Mouse (Mus musculus) left cerebral cortex, adult 9 months (tissue): ENCODE measurements around the gene Kif21a.

Experiments
- DNase-seq, 2 experiments: peaks; one replicate each; pipeline ENCODE4 v3.0.0; 2022; ENCODE audit warnings: low spot score in 2 of 2

Kif21a gene

DNA sequence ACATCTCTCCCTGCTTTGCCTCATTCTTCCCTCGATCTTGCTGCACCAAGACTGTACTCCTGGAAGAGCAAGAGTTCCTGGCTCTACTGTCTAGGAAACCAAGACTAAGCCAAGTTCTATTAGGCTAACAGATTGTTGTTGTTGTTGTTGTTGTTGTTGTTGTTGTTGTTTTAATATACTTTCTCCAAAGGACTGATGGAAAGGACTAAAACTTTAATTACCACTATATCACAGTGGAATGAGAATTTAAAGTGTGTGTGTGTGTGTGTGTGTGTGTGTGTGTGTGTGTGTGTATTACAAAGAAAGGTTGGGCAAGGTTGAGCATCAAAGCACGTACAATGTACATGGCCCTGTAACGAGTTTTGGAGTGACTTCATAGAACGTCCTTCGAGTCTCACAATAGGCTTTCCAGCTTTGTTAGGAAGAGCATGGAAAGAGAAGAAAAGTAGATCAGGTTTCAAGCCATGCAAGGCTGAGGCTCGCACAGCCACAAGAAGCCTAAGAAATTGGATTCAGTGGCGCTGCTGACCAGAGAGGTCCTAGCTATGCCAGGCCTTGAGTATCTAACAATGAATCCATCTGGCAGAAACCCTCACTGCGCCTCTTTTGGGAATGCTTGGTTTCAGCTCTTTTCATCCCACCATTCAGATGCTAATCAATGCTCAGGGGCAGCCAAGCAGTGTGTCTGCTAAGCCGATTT lies 31.4 kb downstream of the Kif21a start:
- peak in 1 of 2 experiments; percentile 55 for DNase-seq

DNA sequence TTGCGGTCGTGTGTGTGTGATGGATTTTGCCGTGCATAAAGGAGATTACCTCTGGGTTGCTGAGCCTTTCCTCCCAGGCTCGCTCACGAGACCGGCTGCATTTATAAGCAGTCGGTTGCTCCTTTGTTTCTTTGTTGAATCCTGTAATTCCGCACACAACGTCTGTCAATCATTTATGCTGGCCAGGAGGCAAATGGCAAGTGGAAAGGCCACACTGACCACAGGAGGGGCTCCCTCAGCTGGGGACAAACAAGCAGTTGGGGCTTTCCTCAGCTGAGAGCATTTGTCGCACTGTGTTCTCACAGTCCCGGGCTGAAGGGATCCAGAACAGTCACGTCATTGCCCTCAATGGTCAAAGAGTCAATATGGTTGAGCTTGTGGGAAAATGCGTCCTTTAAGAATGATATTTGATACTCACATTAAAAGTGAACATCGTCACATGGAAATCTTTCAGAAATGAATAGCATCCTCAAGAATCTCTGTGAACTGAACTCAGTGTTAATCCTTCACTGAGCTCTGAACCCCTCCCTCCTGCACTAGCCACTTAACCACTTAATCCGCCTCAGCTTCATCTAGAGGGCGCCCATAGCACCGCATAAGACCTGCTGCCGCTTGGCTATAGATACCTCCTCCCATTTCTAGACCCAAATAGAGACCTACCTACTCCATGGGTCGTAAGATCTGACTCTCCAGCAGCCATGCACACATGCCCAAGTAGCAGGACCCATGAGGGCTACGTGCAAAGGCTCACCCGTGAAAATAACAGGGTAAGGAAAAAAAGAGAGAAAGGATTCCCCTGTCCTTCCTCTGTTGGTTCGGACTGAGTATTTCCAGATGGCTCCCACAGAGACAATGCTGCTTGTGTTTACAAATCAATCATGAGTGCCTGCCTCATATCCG lies 32.2 kb downstream of the Kif21a start:
- DNase-seq = no peak

DNA sequence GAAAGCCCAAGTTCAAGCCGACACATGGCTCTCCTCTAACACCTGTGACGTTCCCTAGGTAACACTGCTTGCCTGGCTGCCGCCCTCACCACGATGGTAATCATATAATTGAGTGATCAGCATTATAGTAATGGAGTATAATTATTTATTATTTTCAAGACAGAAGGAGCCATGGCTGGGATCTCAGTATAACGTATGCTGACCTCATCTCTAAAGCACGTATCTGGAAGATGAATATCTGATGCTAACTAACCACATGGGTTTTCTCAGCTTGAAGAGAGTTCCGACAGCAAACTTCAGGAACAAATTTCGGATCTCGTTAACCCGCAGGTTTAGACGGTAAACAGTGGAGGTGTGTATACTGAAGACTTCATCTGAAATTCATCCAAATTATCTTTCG lies 33.4 kb downstream of the Kif21a start:
- DNase-seq = no peak

DNA sequence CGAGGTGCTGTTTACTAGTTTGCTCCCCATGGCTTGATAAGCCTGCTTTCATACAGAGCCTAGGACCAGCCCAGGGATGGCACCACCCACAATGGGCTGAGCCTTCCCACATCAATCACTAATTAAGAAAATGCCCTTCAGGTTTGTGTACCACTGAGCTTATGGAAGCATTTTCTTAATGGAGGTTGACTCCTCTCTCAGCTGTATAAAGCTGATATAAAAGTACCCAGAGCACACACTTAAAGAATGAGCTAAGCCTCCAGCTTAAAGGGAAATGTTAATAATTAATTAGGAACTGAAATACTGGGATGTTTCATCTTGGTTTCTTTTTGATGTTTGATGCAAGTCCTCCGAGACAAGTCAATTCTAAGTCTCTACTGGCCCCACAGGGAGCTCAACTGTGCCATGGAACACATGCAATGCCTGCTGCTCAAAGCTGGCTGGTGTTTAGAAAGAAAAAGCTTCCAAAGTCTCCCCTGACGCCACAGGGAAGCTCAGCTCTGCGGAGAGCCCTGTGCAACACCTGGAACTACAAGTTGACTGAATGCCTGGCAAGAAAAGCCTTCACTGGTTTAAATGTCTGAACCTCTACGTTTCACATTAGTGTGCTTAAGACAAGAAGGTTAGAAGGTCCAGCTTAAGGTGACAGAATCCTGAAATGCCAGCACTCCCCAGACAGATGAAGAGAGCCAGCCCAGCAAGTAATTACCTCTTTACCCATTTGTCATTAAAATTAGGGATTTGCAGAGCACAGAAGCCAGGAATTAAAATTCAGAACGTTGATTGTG lies 36.8 kb downstream of the Kif21a start:
- DNase-seq = no peak

DNA sequence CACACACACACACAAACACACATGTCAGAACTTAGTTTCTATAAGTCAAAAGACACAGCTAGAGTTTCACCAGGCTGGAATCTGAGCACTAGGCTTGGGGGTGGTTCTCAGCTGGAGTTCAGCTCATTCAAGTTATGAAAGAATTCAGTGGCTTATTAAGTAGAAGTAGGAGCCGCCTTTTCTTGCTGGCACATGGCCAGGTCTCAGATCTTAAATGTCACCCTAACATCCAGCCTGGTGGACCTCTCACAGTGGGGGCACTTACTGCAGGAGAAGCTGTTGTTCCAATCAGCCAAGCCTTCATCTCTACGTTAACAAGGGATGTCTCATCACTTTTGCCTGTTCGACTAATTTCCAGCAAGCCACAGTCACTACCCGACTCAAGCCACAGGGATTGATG lies 39.5 kb downstream of the Kif21a start:
- DNase-seq = no peak

DNA sequence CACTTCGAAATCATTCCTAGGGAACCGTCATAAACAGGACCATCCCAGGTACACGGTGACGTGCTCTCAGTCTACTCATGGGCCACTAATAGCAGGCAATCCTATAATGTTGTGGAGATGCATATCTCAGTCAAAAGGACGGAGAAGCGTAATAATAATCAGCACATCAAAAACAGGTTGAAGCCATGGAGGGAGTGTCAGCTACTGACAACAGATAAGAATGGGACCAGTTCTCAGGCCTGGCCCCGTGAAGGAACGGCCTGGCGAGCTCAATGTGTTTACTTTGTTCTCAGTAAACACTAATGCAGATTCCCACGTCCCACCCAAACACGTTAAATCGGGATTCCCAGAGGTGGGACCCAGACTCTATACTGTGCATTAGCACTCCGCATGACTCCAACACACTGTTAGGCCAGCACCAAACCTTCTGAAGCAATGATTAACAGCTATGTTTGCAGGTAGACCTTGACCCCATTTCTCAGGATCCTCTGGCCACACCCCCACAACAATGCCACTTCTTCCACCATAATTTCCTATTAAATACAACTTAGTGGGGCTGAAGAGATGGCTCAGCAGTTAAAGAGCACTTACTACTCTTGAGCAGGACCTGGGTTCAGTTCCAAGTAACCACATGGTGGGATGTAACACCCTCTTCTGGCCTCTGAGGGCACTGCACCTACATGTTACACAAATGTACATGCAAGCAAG lies 42.5 kb downstream of the Kif21a start:
- DNase-seq = no peak

DNA sequence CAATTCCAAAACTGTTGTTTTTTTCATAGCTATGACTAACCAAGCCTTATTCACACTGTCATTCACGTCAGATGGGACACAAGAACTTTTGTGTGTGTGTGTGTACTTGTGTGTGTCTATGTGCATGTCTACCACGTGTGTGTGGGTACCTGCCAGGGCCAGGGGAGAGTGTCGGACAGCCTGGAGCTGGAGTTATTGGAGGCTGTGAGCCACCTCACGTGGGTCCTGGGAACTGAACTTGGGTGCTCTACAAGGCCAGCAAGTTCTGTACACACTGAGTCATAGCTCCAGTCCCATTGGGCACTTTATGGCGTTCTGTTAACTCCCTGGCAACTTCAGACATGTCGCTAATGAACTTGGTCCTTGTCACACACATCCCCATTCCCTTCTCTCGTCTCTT lies 45.0 kb downstream of the Kif21a start:
- DNase-seq = no peak

DNA sequence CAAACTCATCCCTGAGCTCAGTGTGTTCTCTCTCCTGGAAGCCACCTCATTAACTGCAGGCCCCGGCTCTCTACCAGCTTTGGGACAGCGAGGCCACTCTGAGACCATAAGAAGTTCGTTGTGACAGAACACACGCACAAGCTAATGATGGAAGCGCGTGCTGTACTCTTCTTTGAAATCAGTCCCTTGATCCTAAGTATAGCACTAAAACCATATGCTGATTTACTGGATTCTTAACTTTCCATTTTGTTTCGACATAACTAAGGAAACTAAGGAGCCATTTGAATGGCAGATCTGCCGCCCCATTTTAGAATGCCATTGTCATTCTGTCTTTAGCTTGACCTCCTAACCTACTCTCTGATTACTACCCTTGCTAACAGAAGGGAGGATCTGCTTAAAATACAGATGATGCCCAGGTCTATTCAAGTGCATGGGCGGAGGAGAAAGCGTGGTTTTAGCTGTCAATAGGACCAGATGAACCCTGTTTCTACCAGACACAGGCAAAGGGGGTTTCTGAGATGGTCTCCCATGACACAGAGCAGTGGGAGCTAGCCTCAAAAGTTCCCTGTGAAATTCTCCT lies 48.6 kb downstream of the Kif21a start:
- no peak for DNase-seq

DNA sequence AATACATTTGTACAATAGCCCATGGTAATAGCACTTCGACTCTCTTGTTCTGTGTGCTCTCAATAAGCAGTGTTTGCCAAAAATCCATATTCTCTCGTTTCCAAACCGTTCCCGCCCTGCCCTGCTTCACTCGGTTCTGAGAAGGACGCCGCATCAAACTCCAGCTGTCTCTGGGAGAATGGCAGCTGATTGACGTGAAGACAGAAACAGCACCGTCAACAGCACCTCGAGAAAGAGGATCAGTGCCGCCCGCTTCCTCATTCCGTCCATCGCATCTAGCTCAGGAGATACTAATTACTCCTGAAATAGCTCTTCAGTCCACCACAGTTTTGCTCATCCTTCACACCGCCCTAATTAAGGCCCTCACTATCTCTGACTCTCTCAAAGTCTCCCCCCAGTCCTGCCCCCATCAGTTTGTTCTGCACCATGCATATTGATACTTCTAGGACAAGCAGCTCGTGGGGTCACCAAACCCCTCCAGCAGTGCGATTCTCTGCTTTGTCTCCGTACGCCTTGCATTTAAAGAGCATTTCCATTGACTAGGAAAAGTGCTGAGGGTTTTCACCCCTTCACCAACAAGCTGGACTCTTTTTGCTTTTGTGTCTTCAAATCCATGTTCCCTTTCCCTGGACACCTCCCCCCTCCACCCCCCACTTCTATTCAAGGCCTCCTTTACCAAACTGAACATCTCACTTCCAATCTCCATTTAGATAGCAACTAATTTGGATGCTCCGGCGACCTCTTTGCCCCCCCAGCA lies 49.3 kb downstream of the Kif21a start:
- DNase-seq = no peak

DNA sequence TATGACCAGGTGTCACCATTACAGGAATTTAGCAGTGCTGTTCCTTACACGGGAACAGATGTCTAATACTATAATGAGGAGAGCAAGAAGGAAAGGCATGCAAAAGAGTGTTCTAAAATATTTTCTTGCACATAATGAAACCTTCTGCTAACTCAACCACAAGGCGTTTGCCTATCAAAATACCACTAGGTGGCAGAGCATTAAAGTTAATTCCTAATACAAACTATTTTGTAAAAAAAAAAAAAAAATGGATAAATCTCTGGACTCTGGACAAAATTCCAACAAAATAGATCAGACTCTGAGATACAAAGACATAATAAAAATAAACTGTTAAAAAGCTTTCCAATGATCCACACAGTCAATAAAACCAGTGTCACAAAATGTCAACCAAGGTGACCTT lies 56.9 kb downstream of the Kif21a start:
- no peak for DNase-seq

DNA sequence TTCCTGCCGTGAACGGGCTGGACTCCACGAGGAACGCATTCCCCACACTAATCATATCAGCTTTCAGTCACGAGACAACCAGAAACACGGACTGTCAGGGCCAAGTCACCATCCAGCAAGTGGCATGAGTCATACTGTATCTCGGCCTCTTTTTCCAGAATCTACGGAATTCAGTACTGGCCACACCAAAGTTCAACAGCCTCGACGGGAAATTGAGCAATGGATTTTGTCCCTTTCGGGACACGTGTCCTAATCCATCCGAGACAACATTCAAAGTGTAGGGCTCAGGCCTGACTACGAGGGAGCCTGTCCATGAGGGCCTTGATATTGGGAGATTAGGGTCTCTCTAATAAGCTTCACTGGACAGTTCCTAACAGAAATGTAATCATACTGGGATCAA lies 57.4 kb downstream of the Kif21a start:
- DNase-seq = no peak

DNA sequence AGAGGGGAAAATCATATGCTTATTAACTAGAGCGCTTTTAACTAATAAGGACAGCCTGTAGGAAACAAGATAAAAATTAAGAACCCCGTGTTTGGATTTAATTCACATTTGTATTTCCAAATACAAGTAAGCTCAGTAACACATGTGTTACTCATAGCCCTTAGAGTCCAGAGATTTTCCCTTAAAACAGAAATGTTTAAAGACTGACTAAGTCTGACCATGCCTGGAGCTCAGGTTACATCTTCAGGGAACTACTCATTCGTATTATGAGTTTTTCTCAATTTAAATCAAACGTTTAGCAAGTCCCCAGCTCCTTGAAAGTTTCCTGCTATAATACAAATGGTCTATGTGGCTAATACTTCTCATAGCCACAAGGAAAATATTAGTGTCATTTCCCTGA lies 57.9 kb downstream of the Kif21a start:
- DNase-seq = no peak

DNA sequence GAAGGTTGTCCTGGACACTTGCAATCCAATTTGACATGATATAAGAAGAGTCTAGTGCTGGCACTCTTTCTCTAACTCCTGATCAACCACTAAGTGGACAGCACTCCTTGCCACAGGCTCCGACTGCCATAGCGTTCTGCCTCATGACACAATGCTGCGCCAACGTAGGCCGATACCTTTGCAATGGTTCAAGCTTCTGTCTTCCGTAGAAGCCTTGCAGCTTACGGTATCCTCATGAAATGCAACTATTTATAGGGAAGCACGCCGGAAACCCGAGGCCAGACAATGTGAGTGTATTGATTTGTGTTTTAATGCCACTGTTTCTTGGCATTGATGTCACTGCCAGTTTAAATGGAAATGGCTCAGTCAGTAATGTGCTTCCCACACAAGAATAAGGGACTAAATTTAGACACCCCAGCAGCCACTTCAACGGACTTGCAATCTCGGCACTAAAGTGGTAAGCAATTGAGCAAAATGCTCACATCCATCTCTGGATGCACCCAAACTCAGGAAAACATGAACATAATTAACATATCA lies 62.0 kb downstream of the Kif21a start:
- peak in 1 of 2 experiments; percentile 28 for DNase-seq

DNA sequence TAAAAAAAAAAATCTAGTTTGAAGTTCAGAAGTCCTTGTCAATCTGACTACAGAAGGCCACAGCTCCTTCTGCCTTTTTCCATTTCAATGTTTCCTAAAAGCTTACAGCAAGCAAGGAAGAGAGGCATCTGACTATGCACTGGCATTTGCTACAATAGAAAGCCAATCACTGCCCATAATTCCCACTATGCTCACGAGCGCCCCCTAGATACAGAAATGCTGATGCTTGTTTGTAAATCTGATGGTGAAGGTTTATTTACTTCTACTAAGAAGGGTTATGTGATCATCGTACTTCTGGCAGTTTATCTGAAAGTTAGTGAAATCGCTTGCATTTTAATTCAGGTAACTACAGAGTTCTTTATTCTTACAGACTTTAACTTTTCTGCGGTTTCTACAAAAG lies 73.8 kb downstream of the Kif21a start:
- no peak for DNase-seq

DNA sequence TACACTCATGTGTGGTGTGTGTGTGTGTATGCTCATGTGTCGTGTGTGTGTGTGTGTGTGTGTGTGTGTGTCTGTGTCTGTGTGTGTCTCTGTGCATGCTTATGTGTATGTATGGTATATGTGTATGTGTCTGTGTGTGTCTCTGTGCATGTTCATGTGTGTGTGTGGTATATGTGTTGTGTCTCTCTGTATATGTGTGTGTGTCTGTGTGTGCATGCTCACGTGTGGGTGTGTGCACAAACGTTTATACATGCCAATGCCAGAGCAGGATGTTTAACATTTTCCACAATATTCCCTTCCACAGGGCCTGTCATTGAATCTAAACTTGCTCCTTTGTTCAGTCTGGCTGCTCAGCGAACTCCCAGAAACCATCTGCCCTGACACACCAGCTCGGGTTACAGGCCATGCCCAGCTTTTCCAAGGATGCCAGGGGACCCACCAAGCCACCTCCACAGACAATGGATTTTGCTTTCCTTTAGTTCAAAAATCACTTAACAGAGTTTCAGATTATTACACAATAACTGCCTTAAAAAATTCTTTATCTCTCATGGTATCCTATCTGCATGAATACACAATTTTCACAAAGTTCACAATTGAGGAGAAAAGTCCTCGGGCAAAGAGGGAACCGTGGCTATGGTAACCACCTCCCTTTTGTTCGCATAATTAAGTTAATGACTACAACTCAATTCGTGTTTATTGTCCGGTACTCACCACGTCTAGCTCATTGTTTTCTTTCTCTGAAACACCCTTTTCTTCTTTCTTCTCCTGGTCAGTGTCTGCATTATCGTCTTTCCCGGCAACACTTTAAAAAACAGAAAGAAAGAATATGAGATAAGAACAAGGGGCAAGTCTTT lies 77.6 kb downstream of the Kif21a start:
- no peak for DNase-seq

DNA sequence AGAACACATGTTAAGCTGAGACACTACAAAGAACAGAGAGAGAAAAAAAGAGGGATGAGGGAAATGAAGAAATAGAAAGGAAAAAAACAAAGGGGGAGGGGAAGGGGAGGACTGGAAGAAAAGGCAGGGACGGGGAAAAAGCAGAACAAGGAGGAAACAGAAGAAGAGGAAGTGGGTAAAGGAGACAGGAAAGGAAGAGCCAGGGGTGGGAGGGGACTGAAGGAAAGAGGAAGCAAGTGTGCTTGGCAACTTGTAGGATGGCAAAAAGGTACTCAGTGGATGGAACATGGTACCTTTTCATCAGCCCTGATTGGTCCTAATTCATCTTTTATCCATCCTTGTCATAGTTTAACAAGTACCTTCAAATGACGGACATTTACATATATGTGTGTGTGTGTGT lies 86.4 kb downstream of the Kif21a start:
- no peak for DNase-seq

DNA sequence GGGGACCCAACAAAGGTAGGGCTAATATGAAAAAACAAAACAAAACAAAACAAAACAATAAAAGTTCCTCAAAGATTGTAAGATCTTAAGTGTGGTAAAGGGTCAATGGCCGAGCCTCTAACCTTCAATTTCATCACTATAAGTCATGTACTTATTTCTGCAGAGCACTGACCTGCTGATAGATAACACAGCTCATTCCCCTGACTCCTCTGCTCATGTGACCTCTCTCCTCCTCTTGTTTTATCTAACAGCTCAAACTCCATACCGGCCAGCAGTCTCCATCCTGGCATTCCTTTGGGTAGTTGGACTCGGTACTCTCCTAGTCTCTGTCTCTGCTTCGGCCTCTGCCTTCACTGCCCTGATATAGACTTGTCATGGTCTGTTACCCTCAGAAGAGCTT lies 87.2 kb downstream of the Kif21a start:
- no peak for DNase-seq

DNA sequence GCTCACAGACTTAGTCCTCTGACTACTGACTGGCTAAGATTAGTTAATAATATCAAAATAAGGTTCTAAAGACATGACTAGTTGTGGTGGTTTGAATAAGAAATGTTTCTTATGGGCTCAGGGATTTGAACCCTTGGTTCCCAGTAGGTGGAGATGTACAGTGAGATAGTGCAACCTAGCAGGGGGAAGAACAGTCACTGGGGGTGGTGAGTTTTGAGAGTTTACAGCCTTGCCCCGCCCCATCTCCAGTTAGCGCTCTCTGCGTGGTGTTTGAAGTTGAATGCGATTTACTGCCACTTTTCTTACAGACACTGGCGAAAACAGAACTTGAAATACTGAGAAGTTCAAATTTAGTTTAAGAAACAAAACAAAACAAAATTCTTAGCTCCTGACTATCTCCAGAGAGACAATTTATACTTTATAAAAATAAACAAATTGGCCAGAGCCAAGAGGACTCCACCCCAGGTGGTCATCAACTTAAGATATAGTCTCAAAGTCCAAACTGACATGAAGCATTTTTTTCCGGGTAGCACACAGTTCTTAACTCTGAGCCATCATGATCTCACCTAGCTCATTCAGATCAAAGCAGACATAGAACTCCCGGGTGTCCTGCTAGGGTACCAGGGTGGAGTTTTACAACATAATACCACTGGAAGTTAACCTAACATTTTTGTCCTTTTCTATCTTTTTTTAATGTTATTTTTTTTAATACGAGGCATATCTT lies 88.8 kb downstream of the Kif21a start:
- DNase-seq = no peak

DNA sequence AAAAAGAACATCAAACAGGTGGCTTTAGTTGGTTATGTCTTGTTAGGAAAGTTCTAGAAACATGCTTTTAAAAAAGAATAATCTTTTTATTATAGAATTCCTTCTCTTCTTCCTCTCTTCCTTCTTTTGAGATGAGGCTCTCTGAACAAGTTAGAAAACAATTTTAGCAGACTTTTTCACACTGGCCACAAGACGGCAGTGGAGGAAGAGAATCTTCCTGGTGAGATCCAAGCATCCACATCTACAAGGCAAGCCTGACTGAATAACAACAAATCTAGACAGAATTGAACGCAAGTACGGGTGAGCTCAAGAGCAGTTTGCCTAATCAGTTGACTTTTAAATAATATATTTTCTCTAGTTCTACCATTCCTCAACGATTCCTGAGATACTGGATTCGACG lies 98.4 kb downstream of the Kif21a start:
- no peak for DNase-seq
